Mouse (Mus musculus) bone marrow macrophage, adult 2 months (primary cell): ENCODE measurements around the gene Dmac2. TPM values are rescaled to one million over a fixed set of nuclear protein-coding genes. Genes with fewer than 3 reads are reported as not detected.

Experiments used
- H3K27ac ChIP-seq: 2 replicates; pipeline ENCODE4 v1.5.1; 2012; ENCODE audit warnings: low read depth, low read length; ENCODE audit not compliant: insufficient read depth
- H3K4me1 ChIP-seq: 2 replicates; pipeline ENCODE4 v1.6.1; 2012; ENCODE audit warnings: low read length; ENCODE audit not compliant: control insufficient read depth, insufficient read depth
- H3K4me3 ChIP-seq: 2 replicates; pipeline ENCODE4 v1.5.1; 2012; ENCODE audit warnings: mild to moderate bottlenecking, low read length, moderate library complexity; ENCODE audit not compliant: insufficient read depth
- CTCF ChIP-seq: IDR thresholded peaks from 2 replicates; pipeline ENCODE4 v1.5.1; 2012; ENCODE audit warnings: low read depth, mild to moderate bottlenecking, low read length, moderate library complexity
- POLR2A ChIP-seq: IDR thresholded peaks from 2 replicates; pipeline ENCODE4 v1.6.1; 2012; ENCODE audit warnings: mild to moderate bottlenecking, low read depth, low read length, borderline replicate concordance
- polyA plus RNA-seq: library from polyadenylated mRNA; stranded (reverse); fragments of >200 nt; gene quantifications from 2 replicates; pipeline ENCODE4 v1.2.4, GENCODE M21; 2012; ENCODE audit not compliant: missing spikeins, insufficient read depth, insufficient read length

Dmac2 gene
- polyA plus RNA-seq, 1 experiment, result 41.2 TPM

GRCm38 (mm10) chr7:25615706-25616011 is 3.6 kb upstream of the Dmac2 start, which contains the start of gene Erich4:
TSS of gene Erich4 (minus strand) at chr7:25615892.
- H3K27ac ChIP-seq, result no peak within 1 kb of the TSS
- no peak within 1 kb of the TSS for H3K4me3 ChIP-seq
- TF ChIP-seq CTCF (no peak), POLR2A (no peak)
- peaks cover 5% of the 10 kb centered on the region; the same call in 1 of the 2 replicates for H3K4me1 ChIP-seq

DNA sequence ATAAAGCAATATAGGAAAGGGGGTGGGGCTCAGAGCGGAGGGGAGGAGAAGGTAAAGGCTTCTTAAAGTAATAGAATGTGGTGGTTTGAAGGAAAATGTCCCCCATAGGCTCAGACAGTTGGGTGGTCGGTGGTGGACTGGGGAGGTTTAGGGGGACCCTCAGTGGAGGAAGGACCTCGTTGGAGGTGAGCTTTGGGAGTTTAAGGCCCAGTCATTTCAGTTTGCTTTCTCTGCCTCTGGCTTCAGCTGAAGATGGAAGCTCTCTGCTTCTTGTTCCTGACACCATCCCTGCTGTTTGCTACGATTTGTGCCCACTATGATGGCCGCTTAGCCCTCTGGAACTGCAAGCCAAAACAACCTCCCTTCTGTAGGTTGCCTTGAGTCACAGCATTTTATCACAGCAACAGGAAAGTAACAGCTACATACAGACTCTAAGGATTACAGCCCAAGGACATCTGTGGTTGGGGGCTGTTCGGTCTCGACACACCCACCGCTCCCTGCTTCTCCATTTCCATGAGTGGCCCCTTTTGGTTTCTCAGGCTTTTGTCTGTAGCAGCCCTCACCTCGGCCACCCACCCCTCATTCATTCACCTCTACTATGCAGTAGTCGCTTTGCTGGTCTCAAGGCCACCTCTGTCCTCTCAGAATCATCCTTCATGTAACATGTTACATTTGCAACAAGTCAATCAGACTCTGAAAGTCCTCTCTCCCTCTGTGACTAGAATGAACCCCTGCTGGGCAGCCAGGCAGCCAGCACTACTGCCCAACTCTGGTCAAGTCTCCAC is 1.6 kb upstream of the Dmac2 start:
- H3K4me1 ChIP-seq, result peaks cover 5% of the 10 kb centered on the region; the same call in 1 of the 2 replicates
- no peak overlapping the region for H3K4me3 ChIP-seq
- no peak overlapping the region for H3K27ac ChIP-seq
- TF ChIP-seq POLR2A (no peak), CTCF (no peak)

- H3K4me1 ChIP-seq, result peaks cover 5% of the 10 kb centered on the region; the same call in 1 of the 2 replicates
- H3K4me3 ChIP-seq, result peak overlapping the region; percentile 81
- TF ChIP-seq CTCF (no peak), POLR2A (no peak)
- H3K27ac ChIP-seq, result no peak overlapping the region; the same call in 1 of the 2 replicates
Measured at GRCm38 (mm10) chr7:25619722-25619991, 443 bp downstream of the Dmac2 start.

DNA sequence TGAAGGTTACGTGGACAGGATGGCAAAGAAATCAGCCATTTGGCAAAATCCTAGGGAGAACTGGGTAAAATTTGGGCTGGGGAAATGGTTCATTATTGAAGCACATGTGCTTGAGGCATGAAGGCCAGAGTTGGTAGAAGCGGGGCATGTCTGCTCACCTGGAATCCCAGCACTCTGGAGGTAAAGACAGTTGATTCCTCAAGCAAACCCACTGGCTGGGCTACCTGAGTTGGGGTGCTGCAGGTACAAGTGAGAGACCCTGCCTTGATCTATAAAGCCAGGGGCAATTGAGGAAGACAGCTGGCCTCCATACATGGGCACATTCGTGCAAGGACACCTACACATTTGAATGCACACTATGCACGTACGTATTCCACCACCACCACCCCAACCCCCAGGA is 887 bp downstream of the Dmac2 start:
- H3K4me3 ChIP-seq, result peak overlapping the region; percentile 81

DNA sequence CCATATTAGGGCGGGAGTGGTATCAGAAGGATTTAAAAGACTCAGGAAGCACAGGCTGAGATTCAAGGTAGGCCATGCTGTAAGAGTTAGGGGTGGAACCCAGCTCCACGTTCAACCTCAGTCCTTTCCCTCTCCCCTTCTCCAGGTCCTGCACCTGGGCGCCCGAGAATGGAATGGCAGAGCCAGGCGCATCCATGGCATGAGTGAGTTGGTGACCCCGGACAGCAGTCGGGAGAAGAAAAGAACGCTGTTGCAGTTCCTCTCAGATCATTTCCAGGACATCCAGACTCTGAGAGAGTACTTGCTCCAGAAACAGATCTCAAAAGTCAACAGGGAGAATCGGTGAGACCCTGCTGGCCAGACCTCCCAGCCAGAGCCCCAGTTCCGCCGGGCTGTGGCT is 1.5 kb downstream of the Dmac2 start:
- Histone ChIP-seq H3K4me1 (peaks cover 5% of the 10 kb centered on the region; the same call in 1 of the 2 replicates), H3K27ac (no peak overlapping the region), H3K4me3 (no peak overlapping the region)
- TF ChIP-seq POLR2A (no peak), CTCF (no peak)

More for the DNA sequence above, 887 bp downstream of the Dmac2 start:
- H3K27ac ChIP-seq, result no peak overlapping the region
- TF ChIP-seq CTCF, result no peak
- peaks cover 5% of the 10 kb centered on the region; the same call in 1 of the 2 replicates for H3K4me1 ChIP-seq

- Histone ChIP-seq H3K27ac (no peak overlapping the region), H3K4me1 (peaks cover 10% of the 10 kb centered on the region; the same call in 1 of the 2 replicates), H3K4me3 (no peak overlapping the region)
- TF ChIP-seq POLR2A, result no peak
- no peak for TF ChIP-seq CTCF
Measured at GRCm38 (mm10) chr7:25623857-25624370, 4.7 kb downstream of the Dmac2 start.

DNA sequence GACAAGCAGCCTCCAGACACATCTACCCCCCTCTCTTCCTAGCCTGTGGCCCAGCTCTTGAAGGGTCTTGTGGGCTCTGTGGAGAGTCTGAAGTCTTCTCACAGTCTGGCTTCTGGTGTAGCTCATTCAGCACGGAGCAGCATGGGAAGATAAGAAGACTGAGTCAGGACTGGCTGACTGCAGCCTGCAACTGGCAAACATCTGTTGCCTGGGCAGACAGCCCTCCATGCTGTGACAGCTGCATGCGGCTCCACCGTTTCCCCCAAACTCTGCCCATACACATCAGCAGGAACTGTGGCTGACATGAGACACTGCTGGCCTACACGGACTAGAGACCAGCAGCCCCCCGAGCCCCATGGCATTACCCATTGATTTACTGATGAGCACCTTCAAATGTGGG is 5.6 kb downstream of the Dmac2 start:
- TF ChIP-seq CTCF (no peak), POLR2A (no peak)
- H3K4me1 ChIP-seq, result peaks cover 9% of the 10 kb centered on the region; the same call in 1 of the 2 replicates
- no peak overlapping the region for H3K27ac ChIP-seq
- no peak overlapping the region for H3K4me3 ChIP-seq

GRCm38 (mm10) chr7:25625594-25626250 is 6.5 kb downstream of the Dmac2 start:
- Histone ChIP-seq H3K4me3 (no peak overlapping the region), H3K4me1 (peaks cover 6% of the 10 kb centered on the region; the same call in 1 of the 2 replicates), H3K27ac (no peak overlapping the region)
- TF ChIP-seq CTCF (peak; percentile 60), POLR2A (no peak)

- Histone ChIP-seq H3K27ac (no peak within 1 kb of the TSS), H3K4me1 (peaks cover 16% of the 10 kb centered on the region), H3K4me3 (peak within 1 kb of the TSS; percentile 62)
- TF ChIP-seq POLR2A (no peak), CTCF (no peak)
Measured at GRCm38 (mm10) chr7:25626509-25627430, 7.6 kb downstream of the Dmac2 start, which contains the start of gene B3gnt8. TSS of gene B3gnt8 (plus strand) at chr7:25626654.
